Mouse (Mus musculus) liver, embryonic 14.5 days (tissue): ENCODE measurements around the gene Tcea3. TPM values are rescaled to one million over a fixed set of nuclear protein-coding genes. Genes with fewer than 3 reads are reported as not detected.
A peak's percentile ranks its signal among the peaks of the same experiment; 100 is the strongest.

Source experiments
- ATAC-seq: fragments of 200-750 bp; cut with Nextera tagmentation; 2 replicates; pipeline ENCODE4 v1.8.0; 2017; ENCODE audit warnings: moderate number of reproducible peaks, mild to moderate bottlenecking, moderate library complexity; ENCODE audit not compliant: insufficient read depth
- DNase-seq, 3 experiments: peaks; one replicate each; pipeline ENCODE4 v3.0.0-alpha.2; 2012 to 2013; ENCODE audit warnings: low read depth in 3 of 3, low spot score in 3 of 3
- H3K27ac ChIP-seq: fragments of 300-500 bp; sonication (generic); 2 replicates; pipeline ENCODE4 v1.5.1; 2014; ENCODE audit warnings: moderate library complexity, mild to moderate bottlenecking, control low read depth, inconsistent platforms
- H3K27me3 ChIP-seq: fragments of 300-500 bp; sonication (generic); 2 replicates; pipeline ENCODE4 v1.6.1; 2014; ENCODE audit warnings: mild to moderate bottlenecking, low read length, moderate library complexity; ENCODE audit not compliant: control insufficient read depth, insufficient read depth
- H3K36me3 ChIP-seq: fragments of 300-500 bp; sonication (generic); replicated peaks from 2 replicates; pipeline ENCODE4 v1.6.1; 2014; ENCODE audit warnings: low read depth; ENCODE audit not compliant: control insufficient read depth, insufficient read depth
- H3K4me1 ChIP-seq, 2 experiments: fragments of 200-500 bp in 1 of 2; fragments of 300-500 bp in 1 of 2; sonication (generic) in 1 of 2; replicated peaks; 2 replicates each; pipeline ENCODE4 v1.6.1; 2012 to 2014; ENCODE audit warnings: antibody characterized with exemption in 1 of 2, inconsistent platforms in 1 of 2, low read length in 1 of 2; ENCODE audit not compliant: control insufficient read depth in 2 of 2, insufficient read depth in 2 of 2
- H3K4me2 ChIP-seq: fragments of 300-500 bp; sonication (generic); 2 replicates; pipeline ENCODE4 v1.6.1; 2014; ENCODE audit warnings: low read depth, mild to moderate bottlenecking, control low read depth, moderate library complexity
- H3K4me3 ChIP-seq, 2 experiments: fragments of 200-500 bp in 1 of 2; fragments of 300-500 bp in 1 of 2; sonication (generic) in 1 of 2; 2 replicates each; pipeline ENCODE4 v1.5.1; 2012 to 2014; ENCODE audit warnings: low read depth in 2 of 2, low read length in 2 of 2, mild to moderate bottlenecking in 2 of 2, control low read depth in 1 of 2, inconsistent platforms in 1 of 2, moderate library complexity in 1 of 2; ENCODE audit not compliant: insufficient read depth in 1 of 2
- H3K9ac ChIP-seq: fragments of 300-500 bp; sonication (generic); replicated peaks from 2 replicates; pipeline ENCODE4 v1.6.1; 2014; ENCODE audit warnings: mild to moderate bottlenecking, control low read depth, moderate library complexity
- H3K9me3 ChIP-seq: fragments of 300-500 bp; sonication (generic); 2 replicates; pipeline ENCODE4 v1.6.1; 2016; ENCODE audit warnings: low read length, mixed read lengths; ENCODE audit not compliant: control insufficient read depth
- CTCF ChIP-seq: IDR thresholded peaks from 2 replicates; pipeline ENCODE4 v1.5.1; 2016; ENCODE audit warnings: antibody characterized with exemption, low read depth, control low read depth
- EP300 ChIP-seq: IDR thresholded peaks from 2 replicates; pipeline ENCODE4 v1.6.1; 2016; ENCODE audit warnings: antibody characterized with exemption, low read depth
- WGBS: fragments of 180-500 bp; shearing (Covaris S2); extraction: QIAGEN DNeasy Blood & Tissue Kit; methylation state at CpG from one replicate; pipeline ENCODE4 v1.1.7; 2014; ENCODE audit not compliant: insufficient replicate concordance; 5-methylcytosine and 5-hydroxymethylcytosine counted together
- polyA plus RNA-seq, 2 experiments: library from polyadenylated mRNA; depleted of rRNA in 1 of 2; stranded (reverse) in 1 of 2; unstranded in 1 of 2; fragments of >200 nt; fragmentation: Nextera tagmentation in 1 of 2; extraction: Ambion mirVana in 1 of 2; gene quantifications; 2 replicates each; pipeline versions ENCODE4 v1.2.1 to v1.2.3; 2012 to 2014

The Tcea3 gene
- polyA plus RNA-seq, 2 experiments: 4.8 to 12.4 TPM

DNA sequence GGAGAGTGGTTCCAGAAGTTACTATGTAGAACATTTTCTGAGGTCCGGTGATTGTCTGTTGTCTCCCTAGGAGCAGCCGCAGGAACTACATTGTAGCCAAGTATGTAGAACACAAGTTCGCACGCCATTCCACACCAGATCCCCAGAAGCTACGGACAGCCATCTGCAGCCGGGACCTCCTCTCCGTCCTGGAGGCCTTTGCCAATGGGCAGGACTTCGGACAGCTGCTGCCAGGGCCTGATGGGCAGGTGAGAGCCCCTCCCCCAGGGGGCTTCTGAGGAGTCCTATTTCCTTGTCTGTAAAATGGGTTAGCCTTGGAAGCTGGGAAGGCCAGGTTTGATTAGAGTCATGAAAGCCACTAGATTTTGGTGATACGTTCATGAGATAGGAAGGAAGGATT lies 8.4 kb upstream of the Tcea3 start:
- peaks cover 25% of the 10 kb centered on the region for H3K27me3 ChIP-seq
- no peak overlapping the region for H3K9ac ChIP-seq

DNA sequence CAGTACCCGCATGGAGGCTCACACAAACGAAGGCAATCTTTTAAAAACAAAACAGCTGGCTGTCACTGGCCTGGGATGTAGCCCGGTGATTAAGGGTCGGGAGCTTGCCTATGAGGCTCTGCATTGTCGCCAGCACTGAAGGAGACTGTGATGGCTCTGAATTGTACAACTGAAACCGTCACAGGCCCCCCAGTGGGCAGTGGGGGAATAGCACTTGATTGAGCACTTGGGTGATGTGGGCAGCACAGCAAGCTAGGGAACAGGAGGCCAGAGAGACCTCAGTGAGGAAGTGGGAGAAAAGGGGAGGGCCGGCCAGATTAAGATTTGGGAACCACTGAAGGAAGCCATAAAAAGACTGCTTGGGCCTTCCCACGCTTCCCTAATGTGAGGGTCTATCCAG lies 7.9 kb upstream of the Tcea3 start:
- peak; percentile 37 to 48 (median 41) for DNase-seq
- TF ChIP-seq CTCF (peak; percentile 90), EP300 (no peak)
- Histone ChIP-seq H3K4me2 (no peak overlapping the region), H3K9me3 (no peaks in the 10 kb centered on the region), H3K27ac (no peak overlapping the region), H3K36me3 (no peaks in the 10 kb centered on the region), H3K9ac (no peak overlapping the region), H3K4me1 (no peaks in the 10 kb centered on the region), H3K4me3 (no peak overlapping the region), H3K27me3 (peaks cover 25% of the 10 kb centered on the region)
- WGBS: 5% methylated on average over 8 of the region's 8 CpGs
- no peak for ATAC-seq

More for the DNA sequence above, 8.4 kb upstream of the Tcea3 start:
- TF ChIP-seq CTCF (no peak), EP300 (no peak)
- no peak overlapping the region for H3K27ac ChIP-seq
- H3K9me3 ChIP-seq: no peaks in the 10 kb centered on the region
- DNase-seq (no peak), ATAC-seq (no peak)
- H3K4me3 ChIP-seq: no peak overlapping the region
- H3K4me1 ChIP-seq: no peaks in the 10 kb centered on the region
- WGBS: 52% methylated on average over 9 of the region's 9 CpGs
- no peaks in the 10 kb centered on the region for H3K36me3 ChIP-seq
- H3K4me2 ChIP-seq: no peak overlapping the region

DNA sequence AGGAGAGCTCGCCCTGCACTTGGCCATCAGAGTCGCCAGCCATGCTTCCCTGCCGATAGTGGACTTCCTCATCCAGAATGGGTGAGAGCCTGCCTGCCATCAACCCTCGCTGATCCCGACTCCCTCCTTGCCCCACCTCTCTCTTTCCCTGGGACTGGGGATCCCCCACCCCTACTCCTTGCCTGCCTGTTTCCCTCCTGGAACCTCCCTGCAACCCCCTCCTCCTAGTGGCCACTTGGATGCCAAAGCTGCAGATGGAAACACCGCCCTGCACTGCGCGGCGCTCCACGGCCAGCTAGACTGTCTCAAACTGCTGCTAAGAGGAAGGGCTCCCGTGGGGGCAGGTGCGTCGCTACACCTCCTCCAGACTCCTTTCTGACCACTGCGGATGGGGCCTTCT lies 7.4 kb upstream of the Tcea3 start:
- Histone ChIP-seq H3K4me2 (no peak overlapping the region), H3K4me1 (no peaks in the 10 kb centered on the region), H3K36me3 (no peaks in the 10 kb centered on the region), H3K27me3 (peaks cover 25% of the 10 kb centered on the region), H3K9me3 (no peaks in the 10 kb centered on the region), H3K4me3 (no peak overlapping the region), H3K27ac (no peak overlapping the region), H3K9ac (no peak overlapping the region)
- no peak for DNase-seq
- WGBS: 44% methylated on average over 14 of the region's 14 CpGs
- TF ChIP-seq CTCF: no peak
- TF ChIP-seq EP300: no peak
- no peak for ATAC-seq

DNA sequence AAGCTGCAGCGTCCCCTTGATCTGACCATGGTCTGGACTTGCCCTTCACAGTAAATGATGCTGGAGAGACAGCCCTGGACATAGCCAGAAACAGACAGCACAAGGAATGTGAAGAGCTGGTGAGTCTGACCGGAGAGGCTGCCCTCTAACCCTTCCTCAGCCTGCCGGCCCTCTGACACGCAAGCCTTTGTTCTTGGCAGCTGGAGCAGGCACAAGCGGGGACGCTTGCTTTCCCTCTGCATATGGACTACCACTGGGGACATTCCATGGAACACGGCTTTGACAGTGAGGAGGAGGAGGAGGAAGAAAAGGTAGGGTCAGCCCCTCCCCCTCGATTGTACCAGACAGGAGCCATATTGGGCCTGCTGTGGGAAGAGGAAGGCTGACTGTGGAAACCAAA lies 6.6 kb upstream of the Tcea3 start:
- TF ChIP-seq EP300 (no peak), CTCF (no peak)

DNA sequence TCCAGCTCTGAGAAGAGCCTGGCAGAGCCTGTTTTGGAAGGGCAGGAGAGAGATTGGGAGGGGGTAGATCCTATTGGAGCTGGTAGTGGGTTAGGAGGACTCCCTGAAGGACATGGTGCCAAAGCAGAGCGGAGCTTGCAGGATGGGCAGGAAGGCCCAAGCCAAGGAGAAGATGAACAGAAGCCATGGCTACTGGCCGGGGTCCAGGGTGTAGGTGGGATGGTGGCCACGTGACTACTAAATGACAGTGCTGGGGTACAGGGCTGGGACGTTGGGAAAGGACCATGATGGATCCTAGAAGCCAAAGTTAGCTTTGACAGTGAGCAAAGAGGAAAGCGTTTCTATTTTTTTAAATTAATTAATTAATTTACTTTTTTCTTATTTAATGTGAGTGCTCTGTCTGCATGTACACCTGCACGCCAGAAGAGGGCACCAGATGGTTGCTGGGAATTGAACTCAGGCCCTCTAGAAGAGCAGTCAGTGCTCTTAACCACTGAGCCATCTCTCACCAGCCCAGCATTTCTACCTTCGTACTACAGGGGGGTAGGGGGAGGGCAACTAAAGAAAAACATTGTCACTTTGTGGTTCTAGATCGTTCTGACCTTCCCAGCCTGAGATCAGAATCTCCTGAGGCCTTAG lies 5.3 kb upstream of the Tcea3 start:
- no peak overlapping the region for H3K4me3 ChIP-seq
- no peak for ATAC-seq
- peaks cover 41% of the 10 kb centered on the region for H3K27me3 ChIP-seq

More for the DNA sequence above, 6.6 kb upstream of the Tcea3 start:
- H3K4me1 ChIP-seq: no peaks in the 10 kb centered on the region
- H3K4me2 ChIP-seq: no peak overlapping the region
- no peak overlapping the region for H3K27ac ChIP-seq
- peaks cover 29% of the 10 kb centered on the region for H3K27me3 ChIP-seq
- DNase-seq (no peak), ATAC-seq (no peak)
- H3K9ac ChIP-seq: no peak overlapping the region
- H3K36me3 ChIP-seq: no peaks in the 10 kb centered on the region
- H3K4me3 ChIP-seq: no peak overlapping the region
- no peaks in the 10 kb centered on the region for H3K9me3 ChIP-seq
- 60% methylated on average over 8 of the region's 8 CpGs for WGBS

More for the DNA sequence above, 5.3 kb upstream of the Tcea3 start:
- H3K9me3 ChIP-seq: no peaks in the 10 kb centered on the region
- H3K4me1 ChIP-seq: no peaks in the 10 kb centered on the region
- WGBS: 27% methylated on average over 8 of the region's 8 CpGs
- no peak for DNase-seq
- H3K27ac ChIP-seq: no peak overlapping the region
- no peak overlapping the region for H3K4me2 ChIP-seq
- TF ChIP-seq CTCF (peak; percentile 65), EP300 (no peak)
- no peaks in the 10 kb centered on the region for H3K36me3 ChIP-seq
- no peak overlapping the region for H3K9ac ChIP-seq
